Mouse (Mus musculus) cerebellum, adult 9-10 months (tissue): Measurements from ENCODE around the gene Ip6k1.

Source experiments
- DNase-seq: peaks from one replicate; pipeline ENCODE4 v3.0.0; 2022

The Ip6k1 gene

GRCm38 (mm10) chr9:108062142-108062541 lies 59.8 kb downstream of the Ip6k1 start:
- DNase-seq = peak; percentile 30

- DNase-seq = no peak
Observed at GRCm38 (mm10) chr9:108063361-108063760, 61.1 kb downstream of the Ip6k1 start.

- DNase-seq = peak; percentile 91
Observed at GRCm38 (mm10) chr9:108065491-108066011, 63.2 kb downstream of the Ip6k1 start.

GRCm38 (mm10) chr9:108067199-108067598 lies 64.9 kb downstream of the Ip6k1 start:
- no peak for DNase-seq

GRCm38 (mm10) chr9:108067900-108068299 lies 65.6 kb downstream of the Ip6k1 start:
- DNase-seq = peak; percentile 96

GRCm38 (mm10) chr9:108069007-108069406 lies 66.7 kb downstream of the Ip6k1 start:
- no peak for DNase-seq

GRCm38 (mm10) chr9:108069529-108069928 lies 67.2 kb downstream of the Ip6k1 start:
- no peak for DNase-seq

- DNase-seq = peak; percentile 48
Observed at GRCm38 (mm10) chr9:108071801-108072200, 69.5 kb downstream of the Ip6k1 start.

GRCm38 (mm10) chr9:108072481-108072924 lies 70.2 kb downstream of the Ip6k1 start:
- peak; percentile 78 for DNase-seq

GRCm38 (mm10) chr9:108073141-108073930 lies 71.0 kb downstream of the Ip6k1 start:
- peak; percentile 96 for DNase-seq

- DNase-seq = no peak
Observed at GRCm38 (mm10) chr9:108080168-108080567, 77.9 kb downstream of the Ip6k1 start, which contains the start of gene Mst1. TSS of gene Mst1 (plus strand) at chr9:108080436.

GRCm38 (mm10) chr9:108082549-108082948 lies 80.2 kb downstream of the Ip6k1 start:
- DNase-seq = no peak

- no peak for DNase-seq
Observed at GRCm38 (mm10) chr9:108082988-108083431, 80.7 kb downstream of the Ip6k1 start, which contains the start of gene Rnf123. TSS of gene Rnf123 (minus strand) at chr9:108083346.

- DNase-seq = no peak
Observed at GRCm38 (mm10) chr9:108083561-108083960, 81.3 kb downstream of the Ip6k1 start.

- no peak for DNase-seq
Observed at GRCm38 (mm10) chr9:108085261-108085660, 83.0 kb downstream of the Ip6k1 start.

- no peak for DNase-seq
Observed at GRCm38 (mm10) chr9:108090611-108091120, 88.4 kb downstream of the Ip6k1 start.

- DNase-seq = no peak
Observed at GRCm38 (mm10) chr9:108093586-108093985, 91.3 kb downstream of the Ip6k1 start.

- peak; percentile 94 for DNase-seq
Observed at GRCm38 (mm10) chr9:108094184-108094941, 92.1 kb downstream of the Ip6k1 start, which contains the start of gene Apeh. TSS of gene Apeh (minus strand) at chr9:108094606.

- DNase-seq = no peak
Observed at GRCm38 (mm10) chr9:108094998-108095411, 92.7 kb downstream of the Ip6k1 start.

GRCm38 (mm10) chr9:108095518-108095917 lies 93.2 kb downstream of the Ip6k1 start:
- DNase-seq = peak; percentile 85

GRCm38 (mm10) chr9:108095949-108096712 lies 93.8 kb downstream of the Ip6k1 start:
- DNase-seq = no peak
